Mouse (Mus musculus): ENCODE results near the gene Prrg2.

DNA sequence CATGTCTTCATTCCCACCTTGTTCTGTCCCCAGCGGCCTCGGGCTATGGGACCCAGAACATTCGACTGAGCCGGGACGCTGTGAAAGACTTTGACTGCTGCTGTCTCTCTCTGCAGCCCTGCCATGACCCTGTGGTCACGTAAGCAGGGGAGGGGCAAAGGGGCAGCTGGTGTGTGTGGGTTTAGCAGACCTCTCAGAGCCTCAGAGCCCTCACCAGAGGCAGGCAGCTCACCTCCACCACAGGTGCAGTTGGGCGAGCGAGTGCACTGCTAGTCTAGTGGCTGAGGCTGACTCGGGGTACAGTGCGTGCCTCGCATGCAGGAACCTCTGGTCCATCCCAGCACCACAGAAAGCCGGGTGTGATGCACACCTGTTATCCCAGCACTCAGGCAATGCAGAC is 11.5 kb upstream of the Prrg2 start:
- TF ChIP-seq CTCF (IDR thresholded peaks at IDR 0.05; ENCODE audit: control insufficient read depth, insufficient read depth, low read length) (no peak), POLR2A (IDR thresholded peaks at IDR 0.05; ENCODE audit: borderline replicate concordance, control insufficient read depth, low read depth, low read length) (no peak)
